Mouse (Mus musculus) hindbrain, embryonic 12.5 days (tissue): Measurements from ENCODE around the gene Rtn4rl1. TPM values are rescaled to one million over a fixed set of nuclear protein-coding genes. Genes with fewer than 3 reads are reported as not detected.

ENCODE experiments used
- ATAC-seq: fragments of 200-750 bp; cut with Nextera tagmentation; 2 replicates; pipeline ENCODE4 v1.8.0; 2017; ENCODE audit warnings: moderate TSS enrichment; ENCODE audit not compliant: low FRiP score
- H3K27ac ChIP-seq: fragments of 300-500 bp; sonication (generic); 2 replicates; pipeline ENCODE4 v1.5.1; 2016; ENCODE audit warnings: mild to moderate bottlenecking
- H3K27me3 ChIP-seq: fragments of 300-500 bp; sonication (generic); 2 replicates; pipeline ENCODE4 v1.6.1; 2016; ENCODE audit warnings: mild to moderate bottlenecking
- H3K36me3 ChIP-seq: fragments of 300-500 bp; sonication (generic); 2 replicates; pipeline ENCODE4 v1.6.1; 2016; ENCODE audit warnings: mild to moderate bottlenecking
- H3K4me1 ChIP-seq: fragments of 300-500 bp; sonication (generic); 2 replicates; pipeline ENCODE4 v1.6.1; 2016
- H3K4me2 ChIP-seq: fragments of 300-500 bp; sonication (generic); replicated peaks from 2 replicates; pipeline ENCODE4 v1.6.1; 2016; ENCODE audit warnings: mild to moderate bottlenecking
- H3K4me3 ChIP-seq: fragments of 300-500 bp; sonication (generic); 2 replicates; pipeline ENCODE4 v1.5.1; 2016; ENCODE audit warnings: mild to moderate bottlenecking
- H3K9ac ChIP-seq: fragments of 300-500 bp; sonication (generic); 2 replicates; pipeline ENCODE4 v1.6.1; 2016; ENCODE audit warnings: mild to moderate bottlenecking, moderate library complexity
- H3K9me3 ChIP-seq: fragments of 300-500 bp; sonication (generic); replicated peaks from 2 replicates; pipeline ENCODE4 v1.6.1; 2016; ENCODE audit warnings: mild to moderate bottlenecking
- WGBS: fragments of 180-500 bp; shearing (Covaris S2); methylation state at CpG from one replicate; pipeline ENCODE4 v1.1.7; 2016; 5-methylcytosine and 5-hydroxymethylcytosine counted together
- polyA plus RNA-seq: library from polyadenylated mRNA; unstranded; fragments of >200 nt; fragmentation: Nextera tagmentation; extraction: Ambion mirVana; gene quantifications from 2 replicates; pipeline ENCODE4 v1.2.1, GENCODE M21; 2016

Gene Rtn4rl1
- polyA plus RNA-seq, 1 experiment from 2014 or later = 5.1 TPM

DNA sequence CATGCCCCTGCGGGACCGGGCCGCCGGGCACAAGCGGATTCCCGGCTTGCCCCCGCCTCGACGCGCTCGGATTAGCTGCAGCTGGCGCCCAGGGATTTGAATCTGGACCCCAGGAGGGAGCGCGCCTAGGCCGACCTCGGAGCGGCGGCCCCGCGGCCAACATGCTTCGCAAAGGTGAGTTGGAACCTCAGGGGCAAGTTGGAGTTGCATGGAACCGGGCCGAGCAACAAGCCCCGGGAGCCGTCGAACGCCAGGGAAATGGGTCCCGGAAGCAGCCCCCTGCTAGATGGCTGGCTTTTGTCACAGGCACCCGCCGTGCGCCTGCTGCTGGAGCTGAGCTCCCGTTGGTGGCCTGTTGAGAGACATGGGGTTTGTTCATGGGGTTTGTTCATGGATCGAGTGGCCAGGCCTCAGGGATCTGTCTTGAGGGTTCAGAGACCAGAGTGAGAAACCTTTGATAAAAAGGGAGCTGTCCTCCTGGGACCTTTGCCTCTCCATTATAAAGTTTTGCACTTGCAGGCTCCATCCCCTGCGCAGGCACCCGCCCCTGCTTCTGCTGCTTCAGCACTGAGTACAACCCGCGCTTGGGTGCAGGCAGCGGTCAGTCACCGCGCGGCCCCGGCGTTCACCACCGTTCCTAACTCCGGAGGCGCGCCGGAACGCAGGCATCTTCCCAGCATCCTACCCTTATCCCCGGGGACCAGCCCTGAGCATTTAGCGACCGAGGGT is 702 bp downstream of the Rtn4rl1 start:
- Histone ChIP-seq H3K9me3 (no peaks in the 10 kb centered on the region), H3K4me3 (peak overlapping the region; percentile 48), H3K4me2 (peak overlapping the region; percentile 77), H3K27me3 (peaks cover 81% of the 10 kb centered on the region), H3K4me1 (peaks cover 44% of the 10 kb centered on the region), H3K36me3 (no peaks in the 10 kb centered on the region), H3K9ac (peak overlapping the region; percentile 57), H3K27ac (0 out of 2 replicates have a peak overlapping the region, but pooled peaks have one; percentile 7)
- WGBS = under 1% methylated on average over 52 of the region's 52 CpGs
- ATAC-seq = no peak

GRCm38 (mm10) chr11:75194850-75195461 is 1.4 kb downstream of the Rtn4rl1 start:
- H3K36me3 ChIP-seq = no peaks in the 10 kb centered on the region
- WGBS = under 1% methylated on average over 37 of the region's 39 CpGs
- H3K9ac ChIP-seq = peak overlapping the region; percentile 57
- ATAC-seq = no peak
- peak overlapping the region; percentile 48 for H3K4me3 ChIP-seq
- H3K4me1 ChIP-seq = peaks cover 38% of the 10 kb centered on the region
- peaks cover 86% of the 10 kb centered on the region for H3K27me3 ChIP-seq
- H3K9me3 ChIP-seq = no peaks in the 10 kb centered on the region
- H3K4me2 ChIP-seq = peak overlapping the region; percentile 77
- no peak overlapping the region for H3K27ac ChIP-seq

DNA sequence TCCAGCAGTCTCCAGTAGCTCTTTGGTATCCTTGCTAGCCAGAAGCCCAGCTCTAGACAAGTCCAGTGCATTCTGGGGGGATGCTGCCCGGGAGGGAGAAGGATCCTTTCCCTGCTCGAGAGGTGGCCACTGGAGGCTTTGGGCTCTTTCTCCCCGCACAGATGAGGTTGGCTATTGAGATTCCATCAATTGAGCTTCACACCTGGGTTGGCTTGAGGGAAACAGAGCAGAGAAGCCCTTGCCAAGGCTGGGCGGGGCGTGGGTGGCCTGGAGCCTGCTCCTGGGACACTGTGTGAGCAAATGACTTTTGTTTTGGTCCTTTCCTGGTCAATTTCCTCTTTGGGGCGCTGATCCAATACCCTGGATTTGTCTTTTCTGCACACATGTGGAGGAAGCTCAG is 2.5 kb downstream of the Rtn4rl1 start:
- Histone ChIP-seq H3K36me3 (no peaks in the 10 kb centered on the region), H3K9me3 (no peaks in the 10 kb centered on the region), H3K4me2 (peak overlapping the region; percentile 77; the same call in 1 of the 2 replicates), H3K27ac (no peak overlapping the region), H3K4me3 (no peak overlapping the region), H3K9ac (no peak overlapping the region), H3K4me1 (peaks cover 35% of the 10 kb centered on the region), H3K27me3 (peaks cover 91% of the 10 kb centered on the region)
- no peak for ATAC-seq
- WGBS = 53% methylated on average over 6 of the region's 6 CpGs

DNA sequence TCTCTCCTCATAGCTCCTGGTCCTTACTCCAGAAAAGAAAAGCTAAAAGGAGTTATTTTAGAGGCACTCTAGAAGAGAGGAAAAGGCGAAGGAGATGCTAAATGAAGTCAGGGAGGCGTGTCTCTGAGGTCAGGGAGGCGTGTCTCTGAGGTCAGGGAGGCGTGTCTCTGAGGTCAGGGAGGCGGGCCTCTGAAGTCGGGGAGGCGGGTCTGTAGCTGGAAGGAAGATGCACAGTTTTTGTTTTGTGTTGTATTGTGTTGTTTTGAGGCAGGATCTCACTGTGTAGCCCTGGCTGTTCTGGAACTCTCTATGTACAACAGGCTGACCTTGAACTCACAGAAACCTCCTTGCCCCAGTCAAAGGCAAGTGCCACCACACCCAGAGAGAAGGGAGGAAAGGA is 4.4 kb downstream of the Rtn4rl1 start:
- Histone ChIP-seq H3K27me3 (peaks cover 78% of the 10 kb centered on the region), H3K9me3 (no peaks in the 10 kb centered on the region)
- 20% methylated on average over 7 of the region's 7 CpGs for WGBS

DNA sequence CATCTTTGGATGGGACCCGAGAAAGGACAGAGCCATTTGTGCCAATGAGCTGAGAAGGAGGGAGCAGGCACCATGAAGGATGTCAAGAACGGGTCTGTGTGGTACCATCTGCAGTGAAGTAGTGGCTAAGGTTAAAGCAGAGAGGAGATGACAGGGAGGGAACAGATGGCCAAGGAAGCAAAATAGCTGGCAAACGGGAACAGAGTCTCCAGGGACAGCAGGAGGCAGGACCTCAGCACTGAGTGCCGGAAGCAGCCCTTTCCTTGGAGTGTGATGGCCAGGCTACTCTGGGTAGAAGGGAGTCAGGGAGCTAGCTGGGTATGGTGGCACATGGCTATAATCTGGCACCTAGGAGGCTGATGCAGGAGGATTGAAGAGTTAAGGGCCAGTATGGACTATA is 5.2 kb downstream of the Rtn4rl1 start:
- no peak overlapping the region for H3K27ac ChIP-seq
- peaks cover 69% of the 10 kb centered on the region for H3K27me3 ChIP-seq
- H3K4me2 ChIP-seq = no peak overlapping the region
- ATAC-seq = no peak
- H3K9me3 ChIP-seq = no peaks in the 10 kb centered on the region
- no peak overlapping the region for H3K9ac ChIP-seq
- peaks cover 30% of the 10 kb centered on the region for H3K4me1 ChIP-seq
- 60% methylated on average over 4 of the region's 4 CpGs for WGBS
- no peak overlapping the region for H3K4me3 ChIP-seq
- H3K36me3 ChIP-seq = no peaks in the 10 kb centered on the region

More for the DNA sequence above, 4.4 kb downstream of the Rtn4rl1 start:
- Histone ChIP-seq H3K27ac (no peak overlapping the region), H3K4me1 (peaks cover 38% of the 10 kb centered on the region), H3K36me3 (no peaks in the 10 kb centered on the region), H3K4me2 (no peak overlapping the region), H3K4me3 (no peak overlapping the region), H3K9ac (no peak overlapping the region)
- no peak for ATAC-seq

DNA sequence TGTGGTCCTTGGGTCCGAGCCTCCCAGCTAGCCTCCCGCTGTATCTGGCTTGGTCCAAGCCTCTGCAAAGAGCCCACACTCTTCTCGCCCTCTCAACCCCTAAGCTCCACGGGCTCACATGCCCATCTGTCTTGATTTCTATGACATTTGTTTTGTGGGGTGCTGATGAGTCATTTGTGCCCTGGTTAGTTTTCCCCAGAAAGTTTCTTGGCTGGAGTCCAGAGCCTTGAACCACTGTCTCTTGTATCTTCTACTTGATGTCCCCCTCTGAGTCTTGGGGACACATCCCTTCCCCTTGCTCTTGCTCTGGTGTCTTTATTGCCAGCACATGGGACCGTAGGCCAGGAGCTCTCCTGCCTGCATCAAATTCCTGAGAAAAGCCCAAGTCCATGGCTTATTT is 6.4 kb downstream of the Rtn4rl1 start:
- Histone ChIP-seq H3K4me2 (no peak overlapping the region), H3K27me3 (peaks cover 58% of the 10 kb centered on the region), H3K4me3 (no peak overlapping the region), H3K4me1 (peaks cover 22% of the 10 kb centered on the region), H3K9ac (no peak overlapping the region), H3K36me3 (no peaks in the 10 kb centered on the region), H3K27ac (no peak overlapping the region), H3K9me3 (no peaks in the 10 kb centered on the region)
- WGBS = 77% methylated on average over 5 of the region's 5 CpGs
- ATAC-seq = no peak

DNA sequence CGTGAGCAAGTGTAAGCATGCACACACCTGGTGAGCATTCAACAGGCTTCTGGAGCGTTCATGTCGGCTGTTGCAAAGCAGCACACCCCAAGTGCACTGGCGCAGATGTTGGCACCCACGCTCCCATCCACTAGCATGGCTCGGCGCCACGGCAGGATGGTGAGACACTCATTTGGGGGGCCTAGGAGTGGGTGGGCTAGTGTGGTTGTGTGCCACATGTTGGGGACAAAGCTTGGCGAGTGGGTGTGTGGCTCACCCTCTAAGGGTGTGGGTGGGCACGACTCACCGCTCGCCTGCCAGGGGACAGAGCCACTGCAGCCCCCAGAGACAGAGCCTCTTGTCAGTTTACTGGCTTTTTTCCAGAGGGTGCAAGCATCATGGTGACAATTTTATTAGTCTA is 7.4 kb downstream of the Rtn4rl1 start:
- Histone ChIP-seq H3K9ac (no peak overlapping the region), H3K4me3 (no peak overlapping the region), H3K9me3 (no peaks in the 10 kb centered on the region), H3K27me3 (peaks cover 48% of the 10 kb centered on the region), H3K4me2 (no peak overlapping the region), H3K36me3 (no peaks in the 10 kb centered on the region), H3K27ac (no peak overlapping the region), H3K4me1 (peaks cover 16% of the 10 kb centered on the region; the same call in 1 of the 2 replicates)
- no peak for ATAC-seq
- 92% methylated on average over 12 of the region's 12 CpGs for WGBS

- Histone ChIP-seq H3K27ac (no peak overlapping the region), H3K36me3 (no peaks in the 10 kb centered on the region), H3K9ac (no peak overlapping the region), H3K4me1 (peaks cover 13% of the 10 kb centered on the region; the same call in 1 of the 2 replicates), H3K4me2 (no peak overlapping the region), H3K27me3 (peaks cover 40% of the 10 kb centered on the region), H3K4me3 (no peak overlapping the region), H3K9me3 (no peaks in the 10 kb centered on the region)
- WGBS = 56% methylated on average over 8 of the region's 8 CpGs
- ATAC-seq = no peak
These were observed 8.1 kb downstream of the Rtn4rl1 start for GRCm38 (mm10) chr11:75201721-75202120.

DNA sequence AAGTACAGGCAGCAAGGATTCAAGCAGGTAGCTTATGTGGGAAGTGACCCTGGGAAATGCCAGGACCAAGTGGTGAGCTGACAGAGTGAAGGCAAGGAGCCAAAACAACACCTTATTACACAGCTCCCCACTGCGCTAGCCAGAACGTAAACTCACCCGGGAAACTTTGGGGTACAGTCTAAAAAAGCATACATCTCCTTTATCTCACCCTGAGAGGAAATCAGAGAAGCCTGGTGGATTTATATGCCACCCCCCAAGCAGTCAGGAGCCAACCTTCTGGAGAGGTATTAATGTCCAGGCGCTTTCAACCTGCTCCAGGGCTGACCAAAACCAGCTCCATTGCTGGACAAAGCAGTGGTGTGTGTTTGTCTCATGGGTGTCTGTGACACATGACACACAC is 10.3 kb downstream of the Rtn4rl1 start:
- H3K9me3 ChIP-seq = no peaks in the 10 kb centered on the region
- H3K27ac ChIP-seq = no peak overlapping the region
- no peaks in the 10 kb centered on the region for H3K36me3 ChIP-seq
- H3K4me3 ChIP-seq = no peak overlapping the region
- H3K4me1 ChIP-seq = peaks cover 13% of the 10 kb centered on the region; the same call in 1 of the 2 replicates
- no peak overlapping the region for H3K4me2 ChIP-seq
- H3K9ac ChIP-seq = no peak overlapping the region
- 87% methylated on average over 4 of the region's 4 CpGs for WGBS
- no peak for ATAC-seq
- H3K27me3 ChIP-seq = peaks cover 19% of the 10 kb centered on the region

DNA sequence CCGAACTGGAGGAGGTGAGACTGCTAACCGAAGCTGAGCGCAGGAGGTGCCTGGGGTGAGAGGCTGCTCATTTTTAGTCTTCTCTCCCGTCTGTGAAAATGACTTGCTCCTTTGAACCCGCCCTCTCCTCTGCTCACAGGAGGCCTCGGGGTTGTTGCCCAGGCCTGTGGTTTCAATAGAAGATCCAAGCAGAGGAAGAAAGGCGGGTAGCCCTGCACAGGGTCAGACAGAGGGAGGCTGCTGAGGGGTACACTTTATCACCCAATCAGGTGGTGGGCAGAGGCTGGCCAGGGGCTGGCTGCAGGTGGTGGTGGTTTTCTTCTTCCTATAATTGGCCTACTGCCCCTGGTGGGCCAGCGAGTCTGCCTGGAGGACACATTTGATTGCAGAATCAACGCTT is 10.9 kb downstream of the Rtn4rl1 start:
- Histone ChIP-seq H3K27me3 (0 out of 2 replicates have a peak, but pooled peaks cover 14% of the 10 kb centered on the region), H3K27ac (no peak overlapping the region), H3K4me2 (no peak overlapping the region), H3K36me3 (no peaks in the 10 kb centered on the region), H3K9me3 (no peaks in the 10 kb centered on the region), H3K4me1 (peaks cover 13% of the 10 kb centered on the region; the same call in 1 of the 2 replicates), H3K4me3 (no peak overlapping the region), H3K9ac (no peak overlapping the region)
- no peak for ATAC-seq
- WGBS = 42% methylated on average over 9 of the region's 9 CpGs

- Histone ChIP-seq H3K4me2 (no peak overlapping the region), H3K9me3 (no peaks in the 10 kb centered on the region), H3K36me3 (no peaks in the 10 kb centered on the region), H3K9ac (no peak overlapping the region), H3K4me3 (no peak overlapping the region), H3K27ac (no peak overlapping the region), H3K4me1 (peaks cover 10% of the 10 kb centered on the region; the same call in 1 of the 2 replicates), H3K27me3 (0 out of 2 replicates have a peak, but pooled peaks cover 4% of the 10 kb centered on the region)
- 86% methylated on average over 4 of the region's 4 CpGs for WGBS
- no peak for ATAC-seq
These were observed 12.8 kb downstream of the Rtn4rl1 start for GRCm38 (mm10) chr11:75206347-75206746.

DNA sequence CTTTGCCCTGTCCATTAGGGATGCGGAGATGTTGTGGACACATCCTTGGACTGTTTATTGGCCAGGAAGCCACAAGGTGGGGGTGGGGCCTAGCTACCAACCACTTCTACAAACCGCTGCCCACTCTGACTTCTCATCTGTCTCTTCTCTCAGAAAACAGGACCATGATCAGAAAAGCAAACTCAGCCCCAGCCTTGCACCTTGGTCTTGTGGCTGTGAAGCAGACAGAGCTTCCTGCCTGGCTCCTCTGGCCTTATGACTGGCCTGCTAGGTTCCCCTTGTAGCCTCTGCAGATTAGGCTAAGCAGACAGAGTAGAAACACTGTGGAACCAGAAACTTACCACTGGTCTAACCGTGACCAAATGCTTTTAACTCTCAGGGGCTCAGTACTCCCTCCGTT is 15.8 kb downstream of the Rtn4rl1 start:
- ATAC-seq = no peak
- H3K4me1 ChIP-seq = peaks cover 23% of the 10 kb centered on the region
- no peaks in the 10 kb centered on the region for H3K9me3 ChIP-seq
- no peak overlapping the region for H3K4me2 ChIP-seq
- no peak overlapping the region for H3K27ac ChIP-seq
- WGBS = 80% methylated on average over 4 of the region's 4 CpGs
- H3K9ac ChIP-seq = no peak overlapping the region
- no peaks in the 10 kb centered on the region for H3K36me3 ChIP-seq
- H3K27me3 ChIP-seq = 0 out of 2 replicates have a peak, but pooled peaks cover 9% of the 10 kb centered on the region
- H3K4me3 ChIP-seq = no peak overlapping the region
